Mouse (Mus musculus) v-Abl transformed pro-B cells (cell line): ENCODE data around the gene Tlx2.

Source experiments
- in situ Hi-C, 2 experiments: fragments of 400-800 bp; cut with MboI; formaldehyde crosslinking; loops; one replicate each; pipeline ENCODE4 v1.15.1; 2025; ENCODE audit not compliant: unreplicated experiment in 2 of 2

Tlx2 gene

DNA sequence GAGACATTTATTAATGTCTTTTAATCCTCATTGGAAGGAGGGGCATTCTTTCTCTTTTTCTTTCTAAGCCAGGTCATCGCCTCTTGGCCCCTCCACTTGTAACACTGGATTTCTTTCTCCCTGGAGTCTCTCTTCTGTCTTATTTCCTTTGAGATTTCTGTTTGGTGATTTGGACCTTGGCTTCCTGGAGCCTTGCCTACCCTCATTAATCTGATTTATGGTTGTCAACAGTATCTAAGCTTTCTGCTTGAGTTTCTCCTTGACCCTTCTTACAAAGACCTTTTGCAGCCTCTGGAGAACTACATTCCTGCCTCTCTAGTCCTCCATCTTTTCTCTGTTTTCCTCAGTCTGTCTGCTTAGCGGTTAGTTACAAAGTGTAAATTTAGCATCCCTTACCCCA, 28.3 kb upstream of the Tlx2 start:
- in situ Hi-C loops, result loop anchor here in 1 of 2 experiments (5.0 to 25.0 kb wide), 2 partner anchors 186 to 1136 kb away; partner anchors contain the start of gene Mrpl19

DNA sequence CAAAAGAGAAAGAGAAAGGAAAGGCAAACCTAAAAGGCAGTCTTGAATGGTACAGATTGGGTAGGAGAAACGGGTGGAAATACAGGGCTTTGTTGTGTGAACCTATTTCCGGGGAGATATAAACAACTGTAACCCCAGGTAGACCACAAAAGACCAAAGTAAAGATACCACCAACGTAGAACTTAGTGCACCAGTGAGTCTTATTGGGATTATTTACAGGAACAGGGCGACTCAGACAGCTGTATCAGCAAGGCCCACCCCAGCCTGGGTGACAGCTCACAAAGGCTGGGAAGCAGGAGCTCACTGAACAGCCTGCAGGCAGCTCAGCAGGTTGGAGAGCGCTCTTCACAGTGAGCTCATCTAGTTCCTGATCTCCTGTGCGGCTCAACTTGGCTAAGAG, 25.9 kb upstream of the Tlx2 start:
- in situ Hi-C loops, result loop anchor here in 1 of 2 experiments (5.0 to 25.0 kb wide), 2 partner anchors 184 to 1134 kb away; partner anchors contain the start of gene Mrpl19

DNA sequence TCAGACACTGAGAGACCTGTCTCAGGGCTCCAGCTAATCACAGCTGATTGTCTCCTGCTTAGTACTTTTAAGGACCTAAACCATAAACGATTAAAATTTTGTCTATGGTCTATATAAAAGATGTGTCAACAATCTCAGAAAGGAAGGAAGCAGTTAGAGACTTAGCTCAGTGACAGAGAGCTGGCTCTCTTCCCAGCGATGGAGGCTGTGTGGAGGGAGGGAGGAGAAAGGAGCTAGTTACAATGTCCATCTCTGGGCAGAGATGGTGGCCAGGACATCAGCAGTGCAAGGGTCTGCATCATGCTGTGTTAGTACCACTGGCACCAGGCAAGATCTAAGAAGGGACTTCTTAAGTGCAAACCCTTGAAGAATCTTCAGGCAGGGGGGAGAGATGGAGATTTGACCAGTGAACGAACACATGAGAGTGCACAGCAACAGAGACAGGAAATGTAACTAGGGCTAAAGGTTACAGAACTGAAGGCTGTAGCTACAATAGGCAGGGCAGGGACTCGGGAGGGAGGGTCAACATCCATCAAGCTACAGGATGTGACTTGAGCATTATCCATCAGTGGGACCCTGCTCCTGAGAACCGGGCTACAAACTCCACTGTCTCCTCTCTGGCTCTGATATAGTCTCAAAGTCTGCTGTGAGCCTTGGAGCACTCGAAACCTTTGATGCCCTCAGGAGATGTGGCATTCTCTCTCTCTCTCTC, 22.5 kb upstream of the Tlx2 start:
- in situ Hi-C loops, result loop anchor here in 1 of 2 experiments (25.0 kb wide), 1 partner anchor 1130 kb away; the partner anchor contains the start of gene Mrpl19

DNA sequence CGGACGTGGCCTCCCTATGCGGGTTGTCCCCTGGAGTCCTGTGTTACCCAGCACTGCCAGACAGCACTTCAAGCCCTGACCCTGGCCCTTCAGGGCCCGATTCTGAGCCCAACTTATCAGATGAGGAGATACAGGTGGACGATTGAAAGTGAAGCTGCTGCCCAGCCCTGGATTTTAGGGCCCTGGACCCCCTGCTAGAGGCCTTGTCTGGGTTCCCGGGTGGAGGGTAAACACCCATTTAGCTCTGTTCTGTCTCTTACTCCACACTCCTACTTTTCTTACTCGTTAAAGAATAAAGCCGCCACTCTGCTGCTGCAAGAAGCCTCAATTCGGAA, 17.8 kb upstream of the Tlx2 start:
- in situ Hi-C loops, result loop anchor here in 1 of 2 experiments (25.0 kb wide), 1 partner anchor 1126 kb away; the partner anchor contains the start of gene Mrpl19

DNA sequence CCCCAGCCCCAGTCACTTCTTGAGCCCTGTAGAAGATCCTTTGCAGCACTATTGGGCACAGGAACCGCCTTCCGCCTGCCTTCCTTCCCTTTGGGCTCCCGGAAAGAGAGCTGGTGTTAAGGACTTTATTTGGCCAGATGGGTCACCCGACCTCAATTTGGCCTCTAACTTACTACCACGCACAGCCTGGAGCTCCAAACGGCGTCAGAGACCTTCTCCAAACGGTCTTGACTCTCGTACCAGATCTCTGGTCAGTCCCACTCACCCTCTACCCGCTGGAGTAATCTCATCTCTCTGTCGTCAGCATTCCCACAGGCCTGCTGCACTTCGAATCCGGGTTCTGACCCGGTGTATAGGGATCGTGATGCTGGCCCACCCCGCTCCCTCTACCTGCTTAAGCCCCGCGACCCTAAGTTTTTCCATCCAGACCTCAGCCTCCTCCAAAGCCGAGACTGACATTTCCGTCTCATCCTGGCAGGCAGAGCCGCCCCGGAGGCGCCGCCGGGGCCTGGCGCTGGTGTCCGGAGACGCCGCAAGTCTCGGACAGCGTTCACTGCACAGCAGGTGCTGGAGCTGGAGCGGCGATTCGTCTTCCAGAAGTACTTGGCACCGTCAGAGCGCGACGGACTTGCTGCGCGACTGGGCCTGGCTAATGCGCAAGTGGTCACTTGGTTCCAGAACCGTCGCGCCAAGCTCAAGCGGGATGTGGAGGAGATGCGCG, 17.3 kb upstream of the Tlx2 start:
- in situ Hi-C loops, result loop anchor here in 1 of 2 experiments (25.0 kb wide), 1 partner anchor 1125 kb away; the partner anchor contains the start of gene Mrpl19

DNA sequence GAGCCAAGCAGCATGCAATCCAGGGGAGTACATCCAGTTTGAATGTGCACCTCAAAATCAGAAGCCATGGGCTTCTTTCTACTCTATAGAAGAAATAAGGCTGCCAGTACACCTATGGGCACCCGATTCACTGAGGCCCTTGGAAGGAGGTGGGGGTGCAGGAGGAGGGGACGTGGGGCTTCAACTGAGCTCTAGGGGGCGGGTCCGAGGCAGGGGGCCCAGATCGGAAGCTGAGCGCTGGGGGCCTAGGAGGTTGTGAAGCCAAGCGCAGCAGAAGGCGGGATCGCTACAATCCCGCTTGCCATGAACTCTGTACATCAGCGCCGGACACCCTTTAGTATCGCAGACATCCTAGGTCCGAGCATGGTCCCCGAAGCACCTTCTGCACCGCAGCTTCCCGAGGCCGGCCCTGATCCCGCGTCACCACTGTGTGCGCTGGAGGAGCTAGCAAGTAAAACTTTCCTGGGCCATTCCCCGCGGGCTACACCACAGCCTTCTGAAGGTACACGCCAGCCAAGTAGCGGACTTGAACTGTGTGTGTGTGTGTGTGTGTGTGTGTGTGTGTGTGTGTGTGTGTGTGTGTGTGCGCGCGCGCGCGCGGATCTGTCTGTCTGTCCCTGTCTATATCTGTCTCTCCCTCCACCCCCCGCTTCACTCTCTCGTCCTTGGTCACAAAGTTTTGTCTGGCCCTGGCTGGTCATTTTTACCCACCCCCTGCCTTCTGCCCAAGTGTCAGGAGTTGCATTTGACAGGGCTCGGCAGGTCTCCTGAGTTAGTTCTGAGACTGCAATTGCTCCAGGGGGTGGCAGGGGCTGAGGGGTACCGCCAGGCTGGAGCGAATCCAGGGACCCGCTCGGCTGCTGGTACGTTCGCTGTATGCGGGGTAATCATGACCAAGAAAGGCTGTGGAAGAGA, 16.3 kb upstream of the Tlx2 start, which contains the start of gene Lbx2:
TSS of gene Lbx2 (plus strand) at position 247 of the 915 bp plus-strand sequence.
- in situ Hi-C loops, result loop anchor here in 1 of 2 experiments (25.0 kb wide), 1 partner anchor 1124 kb away; the partner anchor contains the start of gene Mrpl19

DNA sequence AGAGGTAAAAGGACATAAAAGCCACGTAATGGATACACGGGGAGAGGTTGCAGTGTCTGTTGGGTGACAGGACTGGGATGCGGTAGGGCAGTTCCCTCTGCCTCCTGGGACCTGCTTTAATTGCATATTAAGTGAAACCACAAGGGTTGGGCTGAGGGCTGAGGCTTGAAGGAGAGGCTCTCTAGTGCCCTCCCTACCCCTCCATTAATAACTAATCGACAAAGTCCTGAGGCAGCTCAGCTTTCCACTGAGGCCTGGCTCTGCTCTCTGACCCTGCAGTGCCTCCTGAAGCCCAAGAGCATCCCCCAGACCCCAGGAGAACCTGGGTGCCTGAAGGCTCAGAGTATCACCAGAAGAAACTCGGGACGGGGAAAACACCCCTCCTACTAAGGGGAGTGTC, 14.4 kb upstream of the Tlx2 start:
- in situ Hi-C loops, result loop anchor here in 1 of 2 experiments (25.0 kb wide), 1 partner anchor 1122 kb away; the partner anchor contains the start of gene Mrpl19

DNA sequence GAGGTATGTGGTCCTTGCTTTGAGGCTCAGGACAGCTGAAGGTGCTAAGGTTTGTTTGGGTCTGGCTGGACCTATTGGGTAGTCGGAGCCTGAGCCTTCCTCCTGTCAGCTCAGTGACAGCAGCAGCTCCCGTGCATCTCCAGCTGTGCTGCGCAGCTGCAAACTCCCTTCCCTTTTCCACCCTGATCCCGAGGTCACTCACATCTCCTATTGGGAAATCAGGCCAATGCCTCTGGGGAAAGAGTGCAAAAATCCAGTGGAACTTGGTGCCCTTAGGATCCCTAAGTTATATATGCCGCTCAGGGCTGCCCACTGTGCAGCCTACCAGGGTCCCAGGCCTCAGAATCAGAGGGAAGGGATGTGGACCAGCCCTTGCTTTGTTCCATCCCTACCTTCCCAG, 13.4 kb upstream of the Tlx2 start:
- in situ Hi-C loops, result loop anchor here in 1 of 2 experiments (25.0 kb wide), 1 partner anchor 1121 kb away; the partner anchor contains the start of gene Mrpl19

DNA sequence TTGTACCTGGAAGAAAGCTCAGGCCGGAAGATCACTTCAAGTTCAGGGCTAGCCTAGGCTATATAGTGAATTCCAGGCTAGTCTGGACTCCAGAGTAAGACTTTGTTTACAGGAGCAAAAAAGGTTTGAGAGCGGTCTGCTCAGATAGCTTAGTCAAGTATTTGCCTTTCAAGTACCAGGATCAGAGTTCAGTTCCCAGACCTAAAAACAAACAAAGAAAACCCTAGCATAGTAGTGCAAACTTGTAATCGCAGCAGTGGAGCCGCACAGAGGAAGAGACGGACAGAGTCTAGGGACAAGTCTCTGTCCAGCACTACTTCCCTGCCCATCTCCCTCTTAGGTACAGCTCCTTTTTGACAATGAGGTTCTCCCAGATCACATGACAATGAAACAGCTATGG, 10.1 kb upstream of the Tlx2 start:
- in situ Hi-C loops, result loop anchor here in 1 of 2 experiments (25.0 kb wide), 1 partner anchor 1118 kb away; the partner anchor contains the start of gene Mrpl19

DNA sequence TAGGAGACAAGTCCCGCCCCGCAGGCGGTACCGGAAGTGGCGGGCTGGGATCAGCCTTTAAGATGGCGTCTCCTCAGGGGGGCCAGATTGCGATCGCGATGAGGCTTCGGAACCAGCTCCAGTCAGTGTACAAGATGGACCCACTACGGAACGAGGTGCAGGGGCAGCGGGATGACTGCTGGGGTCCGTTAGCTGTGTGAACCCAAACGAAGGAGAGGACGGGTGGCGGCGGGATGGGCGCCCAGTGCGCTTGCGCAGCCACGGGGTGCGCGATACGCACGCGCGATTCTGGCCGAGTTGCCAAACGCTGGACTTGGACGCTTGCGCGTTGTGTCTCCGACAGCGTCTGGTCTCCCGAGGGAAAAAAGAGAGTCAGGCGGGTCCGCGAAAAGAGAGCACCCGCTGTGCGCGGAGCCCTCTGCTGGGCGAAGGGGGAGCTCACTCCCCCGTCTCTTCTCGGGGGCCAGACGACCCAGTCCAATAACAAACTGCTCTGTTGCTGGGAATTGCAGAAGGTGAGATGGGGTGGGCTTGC, 8.3 kb upstream of the Tlx2 start:
- in situ Hi-C loops, result loop anchor here in 1 of 2 experiments (5.0 to 25.0 kb wide), 2 partner anchors 81 to 1116 kb away; partner anchors contain the start of gene Mrpl19

DNA sequence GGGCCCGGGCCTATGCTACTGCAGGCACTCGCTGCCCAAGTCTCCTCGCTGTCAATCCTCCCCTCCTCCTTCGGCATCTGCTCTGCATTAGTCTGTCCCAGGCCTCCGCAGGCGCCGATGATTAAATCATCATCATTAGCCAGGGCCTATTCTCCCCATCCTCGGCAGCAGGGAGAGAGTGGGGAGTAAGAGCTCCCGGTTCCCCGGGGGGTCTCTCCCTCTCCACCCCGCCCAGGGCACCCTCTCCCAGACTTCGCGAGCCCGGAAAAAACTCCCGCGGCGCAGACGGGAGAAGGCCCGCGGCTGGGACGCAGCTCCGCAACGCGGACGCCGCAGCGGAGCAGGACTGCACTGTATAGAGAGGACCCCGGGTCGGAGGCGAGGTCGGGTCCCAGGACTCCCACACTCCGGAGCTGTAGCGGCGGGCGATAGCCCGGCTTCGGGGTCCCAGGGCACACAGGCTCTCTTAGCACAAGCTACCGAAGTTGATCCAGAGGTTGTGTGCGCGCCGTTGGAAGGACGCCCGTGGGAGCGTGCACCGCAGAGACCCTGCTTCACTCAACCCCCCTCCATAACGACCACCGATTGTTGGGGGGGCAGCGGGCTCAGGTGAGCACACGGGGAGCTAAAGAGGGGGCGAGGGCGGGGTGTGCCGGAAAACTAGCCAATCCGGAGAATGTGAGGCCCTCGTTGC, 7.7 kb upstream of the Tlx2 start, which contains the start of gene Pcgf1:
TSS of gene Pcgf1 (plus strand) at position 240 of the 694 bp plus-strand sequence.
- in situ Hi-C loops, result loop anchor here in 1 of 2 experiments (5.0 to 25.0 kb wide), 2 partner anchors 80 to 1115 kb away; partner anchors contain the start of gene Mrpl19

DNA sequence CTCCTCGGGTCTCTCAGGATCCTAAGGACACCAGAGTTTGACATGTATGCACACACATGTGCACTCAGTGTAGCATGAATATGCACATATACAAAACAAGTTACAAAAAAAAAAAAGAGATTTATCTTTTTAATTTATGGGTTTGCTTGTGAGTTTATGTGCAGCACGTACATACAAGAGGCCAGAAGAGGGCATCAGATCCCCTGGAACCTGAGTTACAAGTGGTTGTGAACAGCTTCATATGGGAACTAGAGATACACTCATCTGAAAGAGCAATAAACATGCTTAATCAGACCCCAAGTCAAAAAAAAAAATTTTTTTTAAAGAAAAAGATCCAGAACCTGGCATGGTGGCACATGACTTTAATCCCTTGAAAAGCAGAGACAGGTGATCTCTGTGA, 4.9 kb upstream of the Tlx2 start:
- in situ Hi-C loops, result loop anchor here in 1 of 2 experiments (5.0 to 25.0 kb wide), 2 partner anchors 78 to 1113 kb away; partner anchors contain the start of gene Mrpl19

DNA sequence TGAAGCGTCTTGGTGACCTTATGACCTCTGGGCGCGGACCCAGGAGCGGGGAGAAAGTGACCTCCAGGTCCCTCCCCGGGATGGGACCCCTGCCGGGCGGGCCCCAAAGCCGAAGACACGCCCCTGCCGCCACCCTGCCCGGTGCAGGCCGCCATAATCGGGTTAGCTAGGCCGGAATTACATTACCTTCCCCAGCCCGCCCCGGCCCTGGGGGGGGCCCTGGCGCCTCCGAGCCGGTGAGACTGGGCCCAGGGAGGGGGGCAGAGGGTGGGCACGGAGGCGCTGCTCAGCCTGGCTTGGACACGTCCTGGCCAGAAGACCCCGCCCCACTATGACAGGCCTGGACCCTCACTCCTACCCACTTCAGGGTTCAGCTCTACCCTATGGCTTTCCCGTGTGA, 1.1 kb upstream of the Tlx2 start:
- in situ Hi-C loops, result no loop called here

DNA sequence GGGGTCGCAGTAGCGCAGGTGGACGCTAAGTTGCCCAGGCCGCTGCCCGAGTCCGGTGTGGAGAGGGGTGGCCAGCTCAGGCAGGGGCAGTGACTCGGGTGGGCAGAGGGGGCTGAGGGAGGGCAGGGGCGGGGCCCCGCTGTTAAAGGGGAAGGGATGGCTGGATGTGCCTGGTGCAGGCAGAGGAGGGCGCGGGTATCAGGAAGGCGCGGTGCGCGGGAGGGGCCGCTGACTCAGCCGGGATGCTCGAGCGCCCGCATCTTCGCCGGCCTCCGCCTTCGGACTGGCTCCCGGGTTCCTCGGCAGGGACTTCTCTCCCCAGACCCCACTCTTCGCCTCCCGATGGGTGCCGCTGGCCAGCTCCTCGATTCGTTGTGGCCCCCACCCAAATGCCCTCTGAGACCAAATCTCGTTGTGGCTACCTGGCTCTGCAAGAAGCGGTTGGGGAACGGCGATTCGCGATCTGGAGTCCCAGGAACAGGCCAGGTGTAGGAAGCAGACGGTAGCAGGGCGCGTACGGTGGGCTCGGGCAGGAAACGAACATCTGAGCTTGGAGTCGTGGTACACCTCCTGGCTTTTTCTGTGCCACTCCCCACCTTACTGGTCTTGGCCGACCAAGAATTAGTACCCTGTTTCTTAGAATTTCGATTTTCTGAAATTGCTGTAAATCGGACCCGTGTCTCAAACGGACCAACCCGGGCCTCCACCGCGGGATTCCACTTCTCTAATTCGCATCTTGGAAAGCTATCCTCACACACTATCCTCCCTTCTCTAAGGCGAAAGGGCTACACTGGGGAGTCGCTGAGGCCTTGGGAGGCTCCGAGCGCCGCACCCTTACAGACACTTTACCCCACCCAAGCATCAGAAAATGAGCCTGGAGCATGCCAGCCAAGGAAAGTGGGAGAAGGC, 472 bp upstream of the Tlx2 start:
- in situ Hi-C loops, result no loop called here

DNA sequence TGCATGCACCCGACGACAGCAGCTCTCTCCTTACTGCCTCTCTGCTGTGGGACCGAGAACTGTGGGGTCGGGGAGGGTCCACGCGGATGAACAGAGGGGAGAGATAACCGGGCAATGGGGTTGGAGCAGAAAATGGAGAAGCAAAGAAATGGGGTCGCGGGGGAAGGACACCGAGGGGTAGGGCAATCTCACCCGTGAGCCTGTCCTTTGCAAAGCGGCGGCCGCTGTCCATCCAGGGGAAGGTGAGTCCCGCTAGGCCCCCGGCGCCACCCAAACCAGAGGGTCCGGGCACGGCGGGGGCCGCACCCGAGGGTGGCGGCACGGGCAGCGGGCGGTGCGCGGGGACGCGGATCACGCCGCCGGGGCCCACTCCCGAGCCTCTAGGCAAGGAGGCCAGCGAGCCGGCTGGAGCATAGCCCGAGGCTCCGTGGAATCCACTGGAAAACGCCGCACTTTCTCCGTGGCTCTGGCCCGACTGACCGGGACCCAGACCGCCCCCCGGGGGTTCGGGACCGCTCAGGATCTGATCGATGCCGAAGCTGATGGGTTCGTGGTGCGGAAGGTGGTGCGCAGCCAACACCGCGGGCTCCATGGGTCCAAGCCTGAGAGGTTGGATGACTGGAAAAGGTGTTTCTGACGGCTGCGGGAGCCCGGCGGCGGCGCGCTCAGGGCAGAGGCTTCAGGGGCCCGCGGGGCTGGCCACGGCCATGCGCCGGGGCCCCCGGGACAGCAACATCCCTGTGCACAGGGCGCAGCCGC, 426 bp downstream of the Tlx2 start:
- in situ Hi-C loops, result no loop called here

DNA sequence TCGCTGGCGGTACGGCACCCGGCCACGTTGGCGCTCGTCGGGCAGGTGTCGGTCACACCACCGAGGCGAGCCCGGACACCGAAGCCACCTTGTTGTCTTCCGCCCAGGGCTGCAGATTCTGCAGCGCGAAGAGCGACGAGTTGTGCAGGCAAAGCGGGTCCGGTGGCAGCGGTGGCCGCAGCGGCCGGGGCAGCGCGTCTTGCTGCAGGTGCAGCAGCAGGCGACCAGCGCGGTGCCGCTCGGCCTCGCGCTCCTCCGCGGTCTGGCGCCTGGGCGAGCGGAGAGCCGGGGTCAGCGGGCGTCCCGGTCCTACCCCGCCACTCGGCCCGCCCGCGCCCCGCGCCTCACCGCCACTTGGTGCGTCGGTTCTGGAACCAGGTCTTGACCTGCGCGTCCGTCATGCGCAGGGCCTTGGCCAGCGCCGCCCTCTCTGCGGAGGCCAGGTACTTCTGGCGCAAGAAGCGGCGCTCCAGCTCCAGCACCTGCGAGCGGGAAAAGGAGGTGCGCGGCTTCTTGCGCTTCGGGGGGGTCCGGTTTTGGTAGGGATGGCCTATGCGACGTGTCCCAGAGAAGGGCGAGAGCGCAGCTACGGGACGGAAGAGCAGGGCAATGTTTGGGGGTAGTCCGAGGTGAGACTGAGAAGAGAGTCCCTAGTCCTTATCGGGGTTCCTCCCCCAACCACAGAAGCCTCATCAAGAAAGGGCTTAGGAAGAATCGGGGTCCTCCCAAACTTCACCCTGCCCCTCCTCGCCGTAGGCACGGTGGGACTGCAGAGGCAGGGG, 1.2 kb downstream of the Tlx2 start:
- in situ Hi-C loops, result no loop called here
